Mouse (Mus musculus): Measurements from ENCODE around the gene Atcay.

DNA sequence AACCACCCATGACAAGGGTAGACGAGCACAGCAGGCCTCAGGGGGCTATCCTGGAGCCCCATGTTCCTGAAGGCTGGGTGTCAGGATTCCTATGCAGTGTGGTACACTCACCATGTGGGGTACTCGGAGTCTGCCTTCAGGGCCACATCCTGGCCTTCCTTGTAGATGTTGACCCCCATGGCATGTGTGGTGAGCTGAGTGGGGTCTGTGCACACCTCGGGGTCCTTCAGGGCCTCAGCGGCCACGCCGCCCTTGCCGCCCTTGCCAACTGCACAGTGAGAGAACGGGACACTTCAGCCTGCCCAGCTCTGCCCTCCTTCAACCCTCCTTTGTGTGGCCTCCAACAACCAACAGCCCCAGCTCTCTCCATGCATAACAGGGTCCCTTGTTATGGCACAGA lies 34.9 kb upstream of the Atcay start:
- TF ChIP-seq GATA1 (IDR thresholded peaks at IDR 0.05; ENCODE audit: borderline replicate concordance, low read length) (no peak), FLI1 (IDR thresholded peaks at IDR 0.05; ENCODE audit: low read length) (no peak)
